Mouse (Mus musculus) c-Kit-positive CD71-positive TER-119-negative erythroid progenitor cells, embryonic 14.5 days (primary cell): ENCODE measurements at regions not wholly inside any gene's neighbourhood (a gene's known extent, or its start where the extent isn't known, plus 50 kb on each side); places are given as distances from the start of the nearest gene placed in this dataset.

Experiments
- DNase-seq: peaks from one replicate; pipeline ENCODE4 v3.0.0-alpha.2; 2013; ENCODE audit warnings: low read depth

- DNase-seq: no peak
These were observed 191.6 kb downstream of the Agtpbp1 start for GRCm38 (mm10) chr13:59393231-59393938.

- no peak for DNase-seq
These were observed 192.2 kb downstream of the Agtpbp1 start for GRCm38 (mm10) chr13:59392828-59393227.

GRCm38 (mm10) chr13:59387627-59388325 lies 197.3 kb downstream of the Agtpbp1 start:
- no peak for DNase-seq

DNA sequence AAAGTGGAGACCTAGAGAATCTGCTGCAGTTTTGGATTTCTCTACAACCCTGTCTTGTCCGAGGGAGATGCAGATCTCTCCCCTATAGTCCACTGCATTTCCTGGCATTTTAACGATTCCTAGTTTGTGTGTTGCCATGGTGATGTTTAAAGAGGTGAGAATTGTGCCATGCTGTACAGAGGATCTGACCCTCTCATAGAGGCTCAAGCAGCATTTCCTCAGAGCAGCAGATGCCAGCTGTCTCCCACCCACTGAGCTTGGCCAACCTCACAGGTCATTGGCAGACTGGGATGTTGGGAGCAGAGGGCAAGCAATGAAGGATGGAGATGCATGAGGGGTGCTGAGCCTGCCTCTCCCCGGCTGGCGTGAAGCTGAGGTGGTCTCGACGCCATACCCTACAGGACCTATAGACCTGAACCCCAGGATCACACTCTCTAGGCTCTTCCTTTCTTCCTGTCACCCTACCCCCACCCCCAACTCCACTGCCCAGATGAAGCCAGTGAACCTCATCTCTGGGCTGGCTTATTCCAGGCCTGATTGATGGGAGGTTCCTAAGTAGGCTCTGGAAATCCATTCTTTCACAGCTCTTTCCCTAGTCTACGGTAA lies 198.0 kb downstream of the Agtpbp1 start:
- DNase-seq: no peak

DNA sequence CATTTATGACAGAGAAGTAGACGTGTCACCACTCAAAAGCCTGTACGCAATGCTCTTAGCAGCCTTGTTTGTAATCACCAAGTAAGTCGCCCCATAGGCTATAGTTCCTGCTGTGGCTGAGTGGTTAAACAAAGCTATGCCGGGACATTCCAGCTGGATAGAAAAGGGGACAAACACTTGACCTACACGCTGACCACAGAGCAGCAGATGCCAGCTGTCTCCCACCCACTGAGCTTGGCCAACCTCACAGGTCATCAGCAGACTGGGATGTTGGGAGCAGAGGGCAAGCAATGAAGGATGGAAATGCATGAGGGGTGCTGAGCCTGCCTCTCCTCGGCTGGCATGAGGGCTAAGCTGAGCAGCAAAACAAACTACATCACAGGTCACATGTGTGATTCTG lies 199.2 kb downstream of the Agtpbp1 start:
- DNase-seq: no peak

DNA sequence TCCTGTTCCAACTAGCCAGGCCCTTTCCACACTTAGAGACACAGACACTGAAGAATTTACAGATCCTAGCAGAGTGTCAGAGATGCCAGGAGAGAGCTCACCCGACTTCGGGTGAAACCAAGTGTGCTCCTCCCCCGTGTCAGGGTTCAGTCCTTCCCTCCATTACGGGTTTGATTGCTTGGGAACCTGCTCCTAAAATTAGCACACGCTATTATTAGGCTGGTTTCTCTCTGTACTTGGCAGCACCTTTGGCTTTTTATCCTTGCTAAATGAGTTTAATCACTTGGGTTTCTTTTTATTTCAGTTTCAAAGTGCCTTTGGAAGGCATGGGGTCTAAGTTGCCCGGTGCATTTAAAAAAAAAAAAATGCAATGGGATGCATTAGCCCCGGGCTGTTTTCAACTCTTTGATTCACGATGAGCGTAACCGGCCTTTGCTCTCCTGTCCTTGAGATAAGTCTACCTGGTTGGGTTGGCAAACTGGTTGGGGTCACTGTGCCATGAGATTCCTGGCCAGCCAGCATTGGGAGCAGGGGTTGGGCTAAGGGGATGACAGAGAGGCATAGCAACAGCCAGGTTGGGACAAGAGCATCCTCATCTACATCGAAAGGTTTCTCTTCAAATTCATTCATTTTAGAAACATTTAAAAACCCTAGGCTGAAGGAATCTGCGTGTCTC lies 214.7 kb downstream of the Agtpbp1 start:
- DNase-seq: no peak

DNA sequence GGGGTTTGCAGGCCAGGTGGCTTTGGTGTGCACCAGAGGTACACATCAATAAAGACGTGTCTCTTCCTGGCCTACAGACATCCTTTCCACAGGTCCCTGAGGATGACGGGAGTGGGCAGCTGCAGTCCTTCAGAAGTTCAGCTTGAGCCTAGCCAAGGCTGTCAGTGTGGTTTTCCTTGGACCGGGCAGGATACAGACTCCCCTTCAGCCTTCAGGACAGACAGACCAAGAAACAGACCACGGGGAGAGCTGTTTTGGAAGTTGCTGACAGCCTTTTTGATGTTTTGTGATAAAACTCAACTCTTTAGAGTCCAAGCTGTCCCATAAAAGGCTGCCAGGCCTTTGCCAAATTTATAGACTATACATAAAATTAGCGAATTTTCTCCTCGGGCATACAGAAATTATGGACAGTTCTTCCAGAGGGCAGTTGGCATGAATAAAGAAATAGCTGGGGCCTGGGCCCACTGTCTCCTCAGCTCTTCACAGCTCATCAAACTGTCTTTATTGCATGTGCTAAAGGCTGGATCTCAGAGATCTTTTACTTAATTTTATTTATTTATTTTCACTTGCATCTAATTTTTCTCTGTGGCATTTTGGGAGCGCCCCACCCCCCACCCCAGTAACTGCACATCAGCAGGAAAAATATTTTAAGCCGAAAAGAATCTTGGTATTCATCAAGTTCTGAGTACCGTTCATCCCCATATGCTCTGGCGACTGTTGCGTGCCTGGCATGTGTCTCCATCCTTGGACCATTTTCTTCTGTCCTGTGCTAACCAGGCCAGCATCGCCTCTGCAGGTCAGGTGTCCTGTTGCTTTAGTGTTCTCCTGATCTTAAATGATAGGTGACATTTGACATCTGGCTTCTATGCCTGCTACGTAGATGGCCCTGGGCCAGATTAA lies 216.2 kb downstream of the Agtpbp1 start:
- no peak for DNase-seq

DNA sequence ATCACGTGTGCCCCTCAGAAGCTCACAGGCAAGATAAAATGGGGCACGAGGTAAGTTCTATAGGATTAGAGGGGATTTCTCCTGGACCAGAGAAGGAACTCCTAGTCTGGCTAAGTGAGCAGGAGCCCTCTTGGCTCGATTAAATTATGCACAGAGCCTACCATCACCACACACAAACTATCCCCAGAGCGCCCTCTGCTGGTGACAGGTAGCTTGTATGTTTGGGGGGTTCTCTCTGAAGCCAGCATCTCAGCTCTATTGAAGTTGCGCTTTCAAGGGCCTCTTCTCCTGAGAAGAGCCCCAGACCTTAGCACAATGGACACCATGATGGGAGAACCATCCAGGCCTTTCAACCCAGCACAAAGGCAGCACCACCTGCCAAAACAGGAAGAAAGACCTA lies 219.6 kb downstream of the Agtpbp1 start:
- DNase-seq: peak; percentile 14

GRCm38 (mm10) chr13:59363428-59363827 lies 221.6 kb downstream of the Agtpbp1 start:
- DNase-seq: no peak

- no peak for DNase-seq
These were observed 223.7 kb downstream of the Agtpbp1 start for GRCm38 (mm10) chr13:59361323-59361722.

DNA sequence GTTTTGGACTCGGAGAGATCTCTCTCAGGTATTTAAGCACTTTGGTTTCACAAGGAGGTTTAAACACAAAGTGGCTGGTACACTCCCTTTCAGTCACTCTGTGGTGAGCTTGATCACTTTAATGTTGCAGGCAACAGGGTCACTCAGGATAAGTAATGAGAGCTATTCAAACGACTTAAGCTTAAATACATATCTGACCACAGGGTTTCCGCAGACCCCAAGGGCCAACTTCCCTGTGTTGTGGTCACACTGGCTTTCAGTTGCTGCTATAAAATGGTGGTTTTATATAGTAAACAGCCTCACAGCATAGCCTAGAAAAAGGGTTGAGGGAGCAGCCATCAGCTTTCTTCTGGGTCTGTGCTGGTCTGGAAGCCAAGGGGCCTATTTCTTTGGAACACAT lies 225.0 kb downstream of the Agtpbp1 start:
- no peak for DNase-seq

- DNase-seq: no peak
These were observed 226.6 kb downstream of the Agtpbp1 start for GRCm38 (mm10) chr13:59358421-59358820.

DNA sequence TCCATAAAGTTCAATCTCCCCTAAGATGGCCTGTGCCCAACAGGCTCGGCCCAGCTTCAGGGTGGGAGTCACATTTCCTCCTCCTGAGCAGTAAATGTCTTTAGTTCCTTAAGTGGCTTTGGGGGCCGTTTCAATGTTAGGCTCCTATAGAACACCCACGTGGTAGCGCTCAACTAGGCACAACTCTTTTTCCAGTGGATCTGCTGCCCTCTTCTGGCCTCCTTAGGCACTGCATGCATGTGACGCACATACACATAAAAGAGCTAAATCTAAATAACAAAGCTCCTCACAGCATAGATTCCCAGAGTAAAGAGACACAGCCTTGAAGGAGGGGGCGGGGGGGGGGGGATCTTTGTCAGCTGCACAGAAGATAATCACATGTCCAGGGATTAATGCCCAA lies 233.6 kb downstream of the Agtpbp1 start:
- no peak for DNase-seq

GRCm38 (mm10) chr13:59350613-59351150 lies 234.3 kb downstream of the Agtpbp1 start:
- DNase-seq: no peak

GRCm38 (mm10) chr13:59348510-59348909 lies 236.5 kb downstream of the Agtpbp1 start:
- no peak for DNase-seq

DNA sequence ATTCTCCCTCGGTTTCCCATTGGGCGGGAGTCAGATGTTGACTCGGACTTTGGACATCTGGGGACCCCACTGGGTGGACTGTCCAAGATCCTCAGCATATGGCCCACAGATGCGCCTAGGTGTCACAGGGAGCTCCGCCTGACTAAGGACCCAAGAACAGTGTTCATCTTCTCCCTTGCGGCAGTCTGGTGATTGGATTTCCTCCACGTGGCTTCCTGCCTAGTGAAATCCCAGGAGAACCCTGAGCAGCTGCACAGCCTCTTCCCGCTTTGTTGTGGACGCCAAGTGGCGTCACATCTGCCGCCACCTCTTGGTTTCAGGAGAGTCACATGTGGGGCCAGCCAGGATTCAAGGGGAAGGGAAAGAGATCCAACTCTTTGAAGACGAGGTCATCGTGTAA lies 243.2 kb downstream of the Agtpbp1 start:
- no peak for DNase-seq

DNA sequence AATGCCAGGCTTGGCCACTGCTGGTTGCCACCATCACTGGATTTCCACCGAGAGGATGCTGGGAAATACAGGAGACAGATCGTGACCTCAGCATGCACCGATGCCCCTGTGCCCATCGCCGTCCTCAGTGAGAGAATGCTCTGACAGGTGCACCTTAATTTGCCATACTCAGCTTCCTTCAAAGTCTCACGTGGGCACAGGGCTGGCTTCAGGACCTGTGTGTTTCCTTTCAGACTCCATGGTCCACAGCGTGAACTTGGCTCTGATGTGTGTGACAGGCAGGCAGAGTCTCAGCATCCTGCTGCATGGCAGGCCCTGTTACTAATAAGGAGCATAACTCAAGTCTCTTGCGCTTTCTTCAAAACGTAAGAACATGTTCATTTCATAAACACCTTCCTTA lies 246.6 kb downstream of the Agtpbp1 start:
- no peak for DNase-seq

GRCm38 (mm10) chr13:59323933-59324332 lies 261.1 kb downstream of the Agtpbp1 start:
- no peak for DNase-seq

GRCm38 (mm10) chr13:59323441-59323840 lies 261.6 kb downstream of the Agtpbp1 start:
- no peak for DNase-seq

- DNase-seq: no peak
These were observed 264.8 kb downstream of the Agtpbp1 start for GRCm38 (mm10) chr13:59320261-59320660.

GRCm38 (mm10) chr13:59317458-59318005 lies 267.5 kb downstream of the Agtpbp1 start:
- DNase-seq: no peak
